Mouse (Mus musculus) embryonic facial prominence, embryonic 11.5 days (tissue): ENCODE measurements around the gene Pla2g2f. TPM values are rescaled to one million over a fixed set of nuclear protein-coding genes. Genes with fewer than 3 reads are reported as not detected.

Experiments used
- ATAC-seq: fragments of 200-750 bp; cut with Nextera tagmentation; replicated peaks from 2 replicates; pipeline ENCODE4 v1.8.0; 2017; ENCODE audit warnings: low read depth; ENCODE audit not compliant: insufficient number of reproducible peaks, low FRiP score, low TSS enrichment
- DNase-seq: peaks from one replicate; pipeline ENCODE4 v3.0.0-alpha.2; 2015; ENCODE audit warnings: low spot score
- H3K27ac ChIP-seq: fragments of 300-500 bp; sonication (generic); replicated peaks from 2 replicates; pipeline ENCODE4 v1.5.1; 2014; ENCODE audit warnings: mild to moderate bottlenecking, low read depth, low read length, control low read depth
- H3K27me3 ChIP-seq: fragments of 300-500 bp; sonication (generic); 2 replicates; pipeline ENCODE4 v1.6.1; 2014; ENCODE audit warnings: mild to moderate bottlenecking, low read length, moderate library complexity, mixed read lengths; ENCODE audit not compliant: control insufficient read depth, insufficient read depth
- H3K36me3 ChIP-seq: fragments of 300-500 bp; sonication (generic); replicated peaks from 2 replicates; pipeline ENCODE4 v1.6.1; 2014; ENCODE audit warnings: low read depth, mild to moderate bottlenecking, low read length, moderate library complexity, mixed read lengths; ENCODE audit not compliant: control insufficient read depth, insufficient read depth
- H3K4me1 ChIP-seq: fragments of 300-500 bp; sonication (generic); 2 replicates; pipeline ENCODE4 v1.6.1; 2014; ENCODE audit warnings: low read length, mixed read lengths; ENCODE audit not compliant: control insufficient read depth, insufficient read depth
- H3K4me2 ChIP-seq: fragments of 300-500 bp; sonication (generic); 2 replicates; pipeline ENCODE4 v1.6.1; 2014; ENCODE audit warnings: low read depth, mild to moderate bottlenecking, control low read depth, low read length, moderate library complexity
- H3K4me3 ChIP-seq: fragments of 300-500 bp; sonication (generic); 2 replicates; pipeline ENCODE4 v1.5.1; 2014; ENCODE audit warnings: low read depth, low read length, control low read depth
- H3K9ac ChIP-seq: fragments of 300-500 bp; sonication (generic); replicated peaks from 2 replicates; pipeline ENCODE4 v1.6.1; 2014; ENCODE audit warnings: mild to moderate bottlenecking, control low read depth, low read length
- H3K9me3 ChIP-seq: fragments of 300-500 bp; sonication (generic); replicated peaks from 2 replicates; pipeline ENCODE4 v1.6.1; 2016; ENCODE audit warnings: mild to moderate bottlenecking, low read length, inconsistent platforms, mixed read lengths; ENCODE audit not compliant: control insufficient read depth
- WGBS: fragments of 180-500 bp; shearing (Covaris S2); extraction: QIAGEN DNeasy Blood & Tissue Kit; methylation state at CpG from one replicate; pipeline ENCODE4 v1.1.7; 2014; 5-methylcytosine and 5-hydroxymethylcytosine counted together
- polyA plus RNA-seq: library from polyadenylated mRNA; unstranded; fragments of >200 nt; fragmentation: Nextera tagmentation; extraction: Ambion mirVana; gene quantifications from 2 replicates; pipeline ENCODE4 v1.2.1, GENCODE M21; 2014

Pla2g2f gene
- polyA plus RNA-seq, 1 experiment from 2014 or later: not detected

DNA sequence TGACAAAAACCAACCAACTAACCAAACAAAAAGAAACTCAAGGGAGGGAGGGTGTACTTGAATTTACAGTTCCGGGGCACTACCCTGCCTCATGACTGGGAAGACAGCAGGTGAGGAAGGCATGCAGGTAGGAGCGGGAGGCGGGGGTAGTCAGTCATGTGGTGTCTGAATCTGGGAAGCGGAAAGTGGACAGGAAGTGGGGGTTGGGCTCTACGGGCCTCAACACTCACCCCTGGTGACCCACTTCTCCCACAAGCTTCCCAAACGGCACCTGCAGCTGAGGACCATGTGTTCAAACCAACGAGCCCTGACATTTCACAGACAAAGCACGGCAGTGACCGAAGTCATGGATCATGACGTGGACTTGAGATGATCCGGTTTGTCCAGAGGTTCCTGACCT is 45.3 kb downstream of the Pla2g2f start:
- Histone ChIP-seq H3K27ac (no peak overlapping the region), H3K27me3 (no peaks in the 10 kb centered on the region), H3K9me3 (no peaks in the 10 kb centered on the region), H3K36me3 (no peaks in the 10 kb centered on the region), H3K4me2 (no peak overlapping the region), H3K9ac (no peak overlapping the region), H3K4me3 (no peak overlapping the region), H3K4me1 (no peaks in the 10 kb centered on the region)
- ATAC-seq (no peak), DNase-seq (no peak)
- WGBS: 71% methylated on average over 11 of the region's 11 CpGs

GRCm38 (mm10) chr4:138711051-138711820 is 46.2 kb downstream of the Pla2g2f start:
- DNase-seq (no peak), ATAC-seq (no peak)
- H3K4me1 ChIP-seq: no peaks in the 10 kb centered on the region
- H3K27me3 ChIP-seq: no peaks in the 10 kb centered on the region
- no peaks in the 10 kb centered on the region for H3K9me3 ChIP-seq
- no peak overlapping the region for H3K27ac ChIP-seq
- H3K9ac ChIP-seq: no peak overlapping the region
- WGBS: 71% methylated on average over 17 of the region's 17 CpGs
- H3K4me2 ChIP-seq: no peak overlapping the region
- no peaks in the 10 kb centered on the region for H3K36me3 ChIP-seq
- H3K4me3 ChIP-seq: no peak overlapping the region

DNA sequence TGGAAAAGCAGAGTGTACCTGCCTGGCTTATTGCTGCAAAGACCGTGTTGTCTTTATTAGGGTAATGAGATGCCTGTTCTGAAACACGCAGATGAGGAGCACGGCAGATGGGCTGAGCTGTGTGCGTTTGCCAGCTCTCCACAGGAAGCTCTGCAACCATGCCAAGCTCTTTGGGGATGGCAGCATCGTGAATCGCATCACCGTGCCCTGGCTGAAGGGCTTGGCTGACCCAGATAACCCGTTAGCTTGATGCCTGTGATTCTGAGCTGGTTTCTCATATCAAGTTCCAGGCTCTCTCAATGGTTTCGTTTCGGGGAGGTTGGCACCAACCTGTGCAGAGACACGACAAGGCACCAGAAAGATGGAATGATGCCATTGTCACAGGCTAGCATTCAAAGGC is 46.8 kb downstream of the Pla2g2f start:
- DNase-seq: no peak
- Histone ChIP-seq H3K4me1 (no peaks in the 10 kb centered on the region), H3K27ac (no peak overlapping the region), H3K4me2 (no peak overlapping the region), H3K36me3 (no peaks in the 10 kb centered on the region), H3K9me3 (no peaks in the 10 kb centered on the region), H3K4me3 (no peak overlapping the region), H3K9ac (no peak overlapping the region), H3K27me3 (no peaks in the 10 kb centered on the region)
- ATAC-seq: no peak
- WGBS: 83% methylated on average over 11 of the region's 11 CpGs

GRCm38 (mm10) chr4:138709944-138710343 is 47.5 kb downstream of the Pla2g2f start:
- H3K4me3 ChIP-seq: no peak overlapping the region
- no peak overlapping the region for H3K4me2 ChIP-seq
- H3K4me1 ChIP-seq: no peaks in the 10 kb centered on the region
- no peaks in the 10 kb centered on the region for H3K27me3 ChIP-seq
- H3K27ac ChIP-seq: no peak overlapping the region
- WGBS: 75% methylated on average over 7 of the region's 7 CpGs
- H3K36me3 ChIP-seq: no peaks in the 10 kb centered on the region
- no peak for DNase-seq
- H3K9ac ChIP-seq: no peak overlapping the region
- no peak for ATAC-seq
- H3K9me3 ChIP-seq: no peaks in the 10 kb centered on the region

- ATAC-seq (no peak), DNase-seq (no peak)
- WGBS: 85% methylated on average over 11 of the region's 11 CpGs
- H3K36me3 ChIP-seq: no peaks in the 10 kb centered on the region
- H3K9ac ChIP-seq: no peak overlapping the region
- H3K27me3 ChIP-seq: no peaks in the 10 kb centered on the region
- H3K27ac ChIP-seq: no peak overlapping the region
- H3K4me1 ChIP-seq: no peaks in the 10 kb centered on the region
- H3K9me3 ChIP-seq: no peaks in the 10 kb centered on the region
- H3K4me3 ChIP-seq: no peak overlapping the region
- H3K4me2 ChIP-seq: no peak overlapping the region
Observed at GRCm38 (mm10) chr4:138709246-138709645, 48.2 kb downstream of the Pla2g2f start.

- Histone ChIP-seq H3K4me3 (no peak overlapping the region), H3K9ac (no peak overlapping the region), H3K4me1 (no peaks in the 10 kb centered on the region), H3K36me3 (no peaks in the 10 kb centered on the region), H3K4me2 (no peak overlapping the region), H3K9me3 (no peaks in the 10 kb centered on the region), H3K27me3 (no peaks in the 10 kb centered on the region), H3K27ac (no peak overlapping the region)
- 12% methylated on average over 7 of the region's 7 CpGs for WGBS
- ATAC-seq (no peak), DNase-seq (peak; percentile 67)
Observed at GRCm38 (mm10) chr4:138708636-138709035, 48.8 kb downstream of the Pla2g2f start.

DNA sequence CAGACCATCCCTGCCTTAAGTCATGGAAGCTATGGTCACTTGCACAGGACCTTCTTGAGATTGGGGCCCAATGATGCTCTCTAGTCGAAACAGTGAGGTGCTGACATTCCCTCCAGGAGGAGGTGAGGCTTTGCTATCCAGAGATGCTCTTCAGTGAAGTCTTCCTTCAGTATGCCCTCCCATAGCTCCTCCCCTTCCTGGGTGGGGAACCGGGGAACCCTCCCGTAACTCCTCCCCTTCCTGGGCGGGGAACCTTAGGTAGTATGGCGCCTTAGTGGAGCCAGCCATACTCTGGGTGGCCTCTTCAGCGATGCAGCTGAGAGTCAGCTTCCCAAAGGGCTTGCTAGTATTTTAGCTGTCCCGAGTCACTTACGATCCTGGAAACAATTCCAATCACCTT is 50.8 kb downstream of the Pla2g2f start:
- no peak for ATAC-seq
- H3K9me3 ChIP-seq: no peaks in the 10 kb centered on the region

GRCm38 (mm10) chr4:138704169-138704568 is 53.3 kb downstream of the Pla2g2f start:
- Histone ChIP-seq H3K9ac (no peak overlapping the region), H3K4me1 (no peaks in the 10 kb centered on the region), H3K27ac (no peak overlapping the region), H3K36me3 (no peaks in the 10 kb centered on the region), H3K9me3 (no peaks in the 10 kb centered on the region), H3K27me3 (no peaks in the 10 kb centered on the region), H3K4me3 (no peak overlapping the region), H3K4me2 (no peak overlapping the region)
- no peak for DNase-seq
- 80% methylated on average over 4 of the region's 4 CpGs for WGBS
- ATAC-seq: no peak

More for the DNA sequence above, 50.8 kb downstream of the Pla2g2f start:
- Histone ChIP-seq H3K4me2 (no peak overlapping the region), H3K36me3 (no peaks in the 10 kb centered on the region), H3K4me3 (no peak overlapping the region), H3K4me1 (no peaks in the 10 kb centered on the region), H3K27ac (no peak overlapping the region), H3K9ac (no peak overlapping the region), H3K27me3 (no peaks in the 10 kb centered on the region)
- no peak for DNase-seq
- 87% methylated on average over 8 of the region's 8 CpGs for WGBS
